Mouse (Mus musculus): ENCODE data around the gene Tbc1d1. TPM values are rescaled to one million over a fixed set of nuclear protein-coding genes. Genes with fewer than 3 reads are reported as not detected.

Tbc1d1 gene
- polyA plus RNA-seq, 1 experiment from 2014 or later = 41.5 TPM

GRCm38 (mm10) chr5:64377705-64378104, 221.6 kb downstream of the Tbc1d1 start:
- ATAC-seq (ENCODE audit: low read depth) = no peak
- WGBS = 76% methylated on average over 8 of the region's 8 CpGs
- no peaks in the 10 kb centered on the region for H3K27me3 ChIP-seq (ENCODE audit: control insufficient read depth, insufficient read depth, low read depth, low read length)
- H3K4me1 ChIP-seq (replicated peaks; ENCODE audit: control insufficient read depth, insufficient read depth, low read length) = peaks cover 47% of the 10 kb centered on the region
- H3K4me2 ChIP-seq (ENCODE audit: low read depth, low read length) = no peak overlapping the region
- no peak overlapping the region for H3K9ac ChIP-seq (ENCODE audit: low read length)
- no peak overlapping the region; the same call in 1 of the 2 replicates for H3K27ac ChIP-seq (ENCODE audit: low read length)
- no peaks in the 10 kb centered on the region for H3K9me3 ChIP-seq (ENCODE audit: control insufficient read depth, low read length)
- no peak overlapping the region for H3K4me3 ChIP-seq (ENCODE audit: low read length)
- no peaks in the 10 kb centered on the region for H3K36me3 ChIP-seq (ENCODE audit: control insufficient read depth, insufficient read depth, low read length)

GRCm38 (mm10) chr5:64378591-64379275, 222.6 kb downstream of the Tbc1d1 start:
- Histone ChIP-seq H3K4me2 (ENCODE audit: low read depth, low read length) (peak overlapping the region; percentile 17), H3K4me1 (replicated peaks; ENCODE audit: control insufficient read depth, insufficient read depth, low read length) (peaks cover 50% of the 10 kb centered on the region), H3K36me3 (ENCODE audit: control insufficient read depth, insufficient read depth, low read length) (no peaks in the 10 kb centered on the region), H3K4me3 (ENCODE audit: low read length) (no peak overlapping the region), H3K27ac (ENCODE audit: low read length) (peak overlapping the region; percentile 74), H3K9me3 (ENCODE audit: control insufficient read depth, low read length) (no peaks in the 10 kb centered on the region), H3K27me3 (ENCODE audit: control insufficient read depth, insufficient read depth, low read depth, low read length) (no peaks in the 10 kb centered on the region), H3K9ac (ENCODE audit: low read length) (peak overlapping the region; percentile 36; the same call in 1 of the 2 replicates)
- ATAC-seq (ENCODE audit: low read depth) = peak; percentile 62
- 11% methylated on average over 13 of the region's 13 CpGs for WGBS

GRCm38 (mm10) chr5:64379829-64380228, 223.7 kb downstream of the Tbc1d1 start:
- H3K4me2 ChIP-seq (ENCODE audit: low read depth, low read length) = no peak overlapping the region
- no peaks in the 10 kb centered on the region for H3K27me3 ChIP-seq (ENCODE audit: control insufficient read depth, insufficient read depth, low read depth, low read length)
- H3K36me3 ChIP-seq (ENCODE audit: control insufficient read depth, insufficient read depth, low read length) = no peaks in the 10 kb centered on the region
- H3K4me1 ChIP-seq (replicated peaks; ENCODE audit: control insufficient read depth, insufficient read depth, low read length) = peaks cover 42% of the 10 kb centered on the region
- WGBS = 85% methylated on average over 5 of the region's 5 CpGs
- ATAC-seq (ENCODE audit: low read depth) = no peak
- no peaks in the 10 kb centered on the region for H3K9me3 ChIP-seq (ENCODE audit: control insufficient read depth, low read length)
- no peak overlapping the region for H3K4me3 ChIP-seq (ENCODE audit: low read length)
- no peak overlapping the region; the same call in 1 of the 2 replicates for H3K27ac ChIP-seq (ENCODE audit: low read length)
- no peak overlapping the region for H3K9ac ChIP-seq (ENCODE audit: low read length)

DNA sequence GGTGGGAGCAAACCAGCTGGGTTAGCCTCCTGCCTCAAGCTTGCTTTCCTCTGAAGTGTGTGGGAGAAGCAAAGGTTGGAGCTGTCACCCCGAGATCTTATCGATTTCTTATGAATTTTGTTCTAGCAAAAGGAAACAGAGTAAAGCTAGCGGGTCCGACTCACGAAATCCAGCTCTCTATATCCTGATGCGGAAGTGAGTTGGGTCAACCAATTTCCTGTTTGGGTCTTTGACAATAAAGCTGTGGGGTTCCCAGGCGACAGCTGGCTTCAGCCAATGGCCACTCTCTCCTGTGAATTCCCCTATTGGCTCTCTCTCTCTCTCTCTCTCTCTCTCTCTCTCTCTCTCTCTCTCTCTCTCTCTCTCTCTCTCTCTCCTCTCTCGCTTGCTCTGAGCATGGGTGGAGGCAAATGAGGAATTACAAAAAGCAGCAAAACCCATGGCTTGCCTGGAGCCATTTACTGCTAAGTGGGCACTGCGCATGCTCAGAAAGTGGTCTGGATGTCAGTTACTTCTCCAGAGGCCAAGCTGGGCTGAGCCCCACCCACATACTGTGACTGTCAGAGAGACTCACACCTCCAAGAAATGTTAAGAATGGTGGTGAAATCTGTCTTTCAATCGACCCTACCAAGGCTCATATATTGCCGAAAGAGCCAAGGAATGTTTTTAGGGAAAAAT, 224.7 kb downstream of the Tbc1d1 start:
- Histone ChIP-seq H3K4me3 (ENCODE audit: low read length) (no peak overlapping the region), H3K27ac (ENCODE audit: low read length) (peak overlapping the region; percentile 77), H3K4me1 (replicated peaks; ENCODE audit: control insufficient read depth, insufficient read depth, low read length) (peaks cover 37% of the 10 kb centered on the region), H3K36me3 (ENCODE audit: control insufficient read depth, insufficient read depth, low read length) (no peaks in the 10 kb centered on the region), H3K9ac (ENCODE audit: low read length) (no peak overlapping the region; the same call in 1 of the 2 replicates), H3K4me2 (ENCODE audit: low read depth, low read length) (no peak overlapping the region), H3K9me3 (ENCODE audit: control insufficient read depth, low read length) (no peaks in the 10 kb centered on the region), H3K27me3 (ENCODE audit: control insufficient read depth, insufficient read depth, low read depth, low read length) (no peaks in the 10 kb centered on the region)
- WGBS = 41% methylated on average over 11 of the region's 11 CpGs
- ATAC-seq (ENCODE audit: low read depth) = peak; percentile 59

- no peak overlapping the region for H3K4me2 ChIP-seq (ENCODE audit: low read depth, low read length)
- WGBS = 18% methylated on average over 8 of the region's 8 CpGs
Observed at GRCm38 (mm10) chr5:64381538-64381937, 225.4 kb downstream of the Tbc1d1 start.

DNA sequence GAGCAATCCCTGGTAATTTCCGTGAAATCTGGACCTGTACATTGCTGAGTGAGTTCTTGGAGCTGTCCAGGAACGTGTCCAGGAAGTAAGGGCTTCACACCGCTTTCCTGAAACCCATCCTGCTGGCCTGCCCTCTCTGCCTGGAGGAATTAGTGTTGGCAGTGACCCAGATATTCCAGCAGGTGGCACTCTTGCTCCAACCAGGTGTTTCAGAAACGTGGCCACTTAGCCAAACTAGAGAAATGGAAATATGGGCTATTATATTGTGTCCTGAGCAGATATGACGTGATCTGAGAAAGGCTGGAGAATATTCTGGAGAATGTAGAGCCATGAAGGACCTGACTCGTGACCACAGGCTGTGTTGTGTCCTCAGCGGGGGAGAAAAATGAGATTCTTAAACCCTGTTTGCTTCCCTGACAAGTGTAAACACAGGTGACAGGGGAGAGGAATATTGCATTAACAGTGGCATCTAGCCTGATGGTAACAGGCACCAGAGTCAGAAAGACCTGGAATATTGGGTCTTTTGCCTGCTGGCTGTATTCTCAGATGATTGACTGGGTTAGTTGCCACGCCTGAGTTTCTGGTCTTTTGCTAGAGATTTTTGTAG, 226.4 kb downstream of the Tbc1d1 start:
- no peak overlapping the region for H3K4me2 ChIP-seq (ENCODE audit: low read depth, low read length)
- no peaks in the 10 kb centered on the region for H3K36me3 ChIP-seq (ENCODE audit: control insufficient read depth, insufficient read depth, low read length)
- H3K27me3 ChIP-seq (ENCODE audit: control insufficient read depth, insufficient read depth, low read depth, low read length) = no peaks in the 10 kb centered on the region
- H3K9ac ChIP-seq (ENCODE audit: low read length) = no peak overlapping the region
- 12% methylated on average over 8 of the region's 8 CpGs for WGBS
- no peak overlapping the region for H3K4me3 ChIP-seq (ENCODE audit: low read length)
- ATAC-seq (ENCODE audit: low read depth) = peak; percentile 46
- peaks cover 35% of the 10 kb centered on the region for H3K4me1 ChIP-seq (replicated peaks; ENCODE audit: control insufficient read depth, insufficient read depth, low read length)
- H3K9me3 ChIP-seq (ENCODE audit: control insufficient read depth, low read length) = no peaks in the 10 kb centered on the region
- H3K27ac ChIP-seq (ENCODE audit: low read length) = no peak overlapping the region

More at GRCm38 (mm10) chr5:64381538-64381937, 225.4 kb downstream of the Tbc1d1 start:
- H3K36me3 ChIP-seq (ENCODE audit: control insufficient read depth, insufficient read depth, low read length) = no peaks in the 10 kb centered on the region
- peaks cover 35% of the 10 kb centered on the region for H3K4me1 ChIP-seq (replicated peaks; ENCODE audit: control insufficient read depth, insufficient read depth, low read length)
- peak overlapping the region; percentile 21; the same call in 1 of the 2 replicates for H3K9ac ChIP-seq (ENCODE audit: low read length)
- no peak overlapping the region for H3K4me3 ChIP-seq (ENCODE audit: low read length)
- H3K27me3 ChIP-seq (ENCODE audit: control insufficient read depth, insufficient read depth, low read depth, low read length) = no peaks in the 10 kb centered on the region
- H3K9me3 ChIP-seq (ENCODE audit: control insufficient read depth, low read length) = no peaks in the 10 kb centered on the region
- H3K27ac ChIP-seq (ENCODE audit: low read length) = peak overlapping the region; percentile 65
- no peak for ATAC-seq (ENCODE audit: low read depth)

GRCm38 (mm10) chr5:64383215-64383614, 227.1 kb downstream of the Tbc1d1 start:
- 44% methylated on average over 4 of the region's 4 CpGs for WGBS
- no peaks in the 10 kb centered on the region for H3K36me3 ChIP-seq (ENCODE audit: control insufficient read depth, insufficient read depth, low read length)
- no peak overlapping the region for H3K4me3 ChIP-seq (ENCODE audit: low read length)
- H3K27ac ChIP-seq (ENCODE audit: low read length) = no peak overlapping the region
- H3K9ac ChIP-seq (ENCODE audit: low read length) = no peak overlapping the region
- H3K9me3 ChIP-seq (ENCODE audit: control insufficient read depth, low read length) = no peaks in the 10 kb centered on the region
- no peak for ATAC-seq (ENCODE audit: low read depth)
- H3K27me3 ChIP-seq (ENCODE audit: control insufficient read depth, insufficient read depth, low read depth, low read length) = no peaks in the 10 kb centered on the region
- H3K4me2 ChIP-seq (ENCODE audit: low read depth, low read length) = no peak overlapping the region
- peaks cover 30% of the 10 kb centered on the region for H3K4me1 ChIP-seq (replicated peaks; ENCODE audit: control insufficient read depth, insufficient read depth, low read length)

DNA sequence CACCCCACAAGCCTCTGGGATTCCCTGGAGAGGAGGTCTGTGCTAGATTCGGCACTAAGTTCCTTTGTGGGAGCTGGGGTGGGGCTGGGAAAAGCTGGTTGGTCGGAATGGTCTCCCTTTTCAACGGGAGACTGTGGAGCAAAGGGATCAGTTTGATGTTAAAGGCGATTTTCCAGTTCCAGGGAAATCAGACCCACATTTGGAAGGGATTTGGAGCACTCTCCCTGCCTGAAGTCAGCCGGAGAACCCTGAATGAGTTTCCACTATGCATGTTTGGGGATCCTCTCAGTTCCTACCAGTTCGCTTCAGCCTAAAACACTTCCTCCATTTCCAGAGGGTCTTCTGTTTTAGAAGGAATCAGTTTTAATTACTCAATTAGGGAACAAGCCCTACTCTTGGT, 228.4 kb downstream of the Tbc1d1 start:
- WGBS = 73% methylated on average over 6 of the region's 6 CpGs
- H3K36me3 ChIP-seq (ENCODE audit: control insufficient read depth, insufficient read depth, low read length) = no peaks in the 10 kb centered on the region
- no peaks in the 10 kb centered on the region for H3K9me3 ChIP-seq (ENCODE audit: control insufficient read depth, low read length)
- no peak overlapping the region for H3K27ac ChIP-seq (ENCODE audit: low read length)
- H3K9ac ChIP-seq (ENCODE audit: low read length) = no peak overlapping the region
- no peak for ATAC-seq (ENCODE audit: low read depth)
- no peaks in the 10 kb centered on the region for H3K27me3 ChIP-seq (ENCODE audit: control insufficient read depth, insufficient read depth, low read depth, low read length)
- no peak overlapping the region for H3K4me3 ChIP-seq (ENCODE audit: low read length)
- H3K4me1 ChIP-seq (replicated peaks; ENCODE audit: control insufficient read depth, insufficient read depth, low read length) = peaks cover 25% of the 10 kb centered on the region
- no peak overlapping the region for H3K4me2 ChIP-seq (ENCODE audit: low read depth, low read length)

- no peaks in the 10 kb centered on the region for H3K36me3 ChIP-seq (ENCODE audit: control insufficient read depth, insufficient read depth, low read length)
- no peaks in the 10 kb centered on the region for H3K9me3 ChIP-seq (ENCODE audit: control insufficient read depth, low read length)
- no peaks in the 10 kb centered on the region for H3K27me3 ChIP-seq (ENCODE audit: control insufficient read depth, insufficient read depth, low read depth, low read length)
- H3K4me2 ChIP-seq (ENCODE audit: low read depth, low read length) = no peak overlapping the region
- H3K4me1 ChIP-seq (replicated peaks; ENCODE audit: control insufficient read depth, insufficient read depth, low read length) = peaks cover 16% of the 10 kb centered on the region
- H3K27ac ChIP-seq (ENCODE audit: low read length) = no peak overlapping the region
- no peak overlapping the region for H3K4me3 ChIP-seq (ENCODE audit: low read length)
- H3K9ac ChIP-seq (ENCODE audit: low read length) = no peak overlapping the region
- WGBS = 71% methylated on average over 3 of the region's 3 CpGs
- no peak for ATAC-seq (ENCODE audit: low read depth)
Observed at GRCm38 (mm10) chr5:64386996-64387395, 230.9 kb downstream of the Tbc1d1 start.

Measured in lung, embryonic 16.5 days (tissue).